Mouse (Mus musculus): ENCODE data around the gene Peg10.

DNA sequence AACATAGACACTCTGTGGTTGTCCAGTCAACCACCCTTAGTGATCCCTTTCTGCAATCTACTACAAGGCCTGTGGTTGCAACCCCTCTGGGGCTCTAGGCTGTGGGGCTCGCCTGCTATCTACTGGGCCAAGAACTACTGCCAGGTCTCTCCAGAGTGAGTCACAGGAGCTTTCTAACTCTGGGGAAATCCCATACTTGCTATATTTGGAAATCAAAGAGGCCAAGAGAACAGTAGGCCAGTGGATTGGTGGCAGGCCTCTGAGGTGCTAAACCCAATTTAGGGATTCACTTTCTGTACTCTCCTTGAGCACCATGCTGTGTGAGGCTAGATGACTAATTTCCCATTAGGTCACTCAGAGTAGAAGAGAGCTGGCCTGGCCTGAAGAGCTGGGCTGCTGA lies 38.1 kb upstream of the Peg10 start:
- no peak for TF ChIP-seq MAFK (IDR thresholded peaks at IDR 0.05; ENCODE audit: insufficient replicate concordance, low read length)
- TF ChIP-seq E2F4 (IDR thresholded peaks at IDR 0.05; ENCODE audit: insufficient replicate concordance, low read depth, low read length), result no peak
- 0 out of 4 replicates have a peak, but pooled peaks of 1 of the 2 experiments have one; percentile 13 for TF ChIP-seq CTCF (conservative IDR thresholded peaks at IDR 0.05 in 1 of 2, IDR thresholded peaks at IDR 0.05 in 1 of 2; ENCODE audit: low read depth in 2 of 2, low read length in 2 of 2)
- peak; percentile 33; the same call in 1 of the 2 replicates for TF ChIP-seq CHD2 (IDR thresholded peaks at IDR 0.05; ENCODE audit: low read length)
- TF ChIP-seq EP300 (IDR thresholded peaks at IDR 0.05; ENCODE audit: low read length), result peak; percentile 74
- no peak for TF ChIP-seq ZC3H11A (IDR thresholded peaks at IDR 0.05; ENCODE audit: low read depth, low read length)
- no peak for TF ChIP-seq USF1 (IDR thresholded peaks at IDR 0.05; ENCODE audit: low read depth, low read length)
- no peak for TF ChIP-seq POLR2A (IDR thresholded peaks at IDR 0.05; ENCODE audit: low read depth, low read length)
- no peak for TF ChIP-seq ZMIZ1 (IDR thresholded peaks at IDR 0.05; ENCODE audit: low read depth, low read length)
- TF ChIP-seq MAZ (IDR thresholded peaks at IDR 0.05; ENCODE audit: low read depth, low read length), result peak; percentile 38; the same call in 1 of the 2 replicates
- 0 out of 2 replicates have a peak, but pooled peaks have one; percentile 29 for TF ChIP-seq RCOR1 (conservative IDR thresholded peaks at IDR 0.05; ENCODE audit: low read depth, low read length)
- no peak for TF ChIP-seq KAT2A (IDR thresholded peaks at IDR 0.05; ENCODE audit: insufficient replicate concordance, low read length)
- TF ChIP-seq MEF2A (IDR thresholded peaks at IDR 0.05; ENCODE audit: borderline replicate concordance, low read depth, low read length), result peak; percentile 98
- TF ChIP-seq MAX (IDR thresholded peaks at IDR 0.05; ENCODE audit: low read length), result no peak; the same call in 1 of the 2 replicates
